Mouse (Mus musculus): ENCODE measurements around the gene Gm9049. TPM values are rescaled to one million over a fixed set of nuclear protein-coding genes. Genes with fewer than 3 reads are reported as not detected.
"Not testable (repeated sequence)": the region's sequence is repeated elsewhere in the genome, so short reads cannot be mapped to it uniquely, and the experiment has no call there.

Gm9049 gene
- polyA plus RNA-seq (2015; fragmentation: Nextera tagmentation; extraction: Ambion mirVana): 0.08 and 0.10 TPM in 2 replicates

GRCm38 (mm10) chr10:118354005-118354404 lies at the start of gene Gm9049:
TSS of gene Gm9049 (minus strand) at chr10:118354105.
- H3K36me3 ChIP-seq; H3K27ac ChIP-seq; H3K27me3 ChIP-seq; H3K9ac ChIP-seq; H3K4me2 ChIP-seq; H3K4me3 ChIP-seq (replicated peaks); ATAC-seq (replicated peaks; ENCODE audit: low FRiP score); H3K4me1 ChIP-seq; H3K9me3 ChIP-seq (replicated peaks): not testable (repeated sequence)
- WGBS: 89% methylated on average over 1 of the region's 11 CpGs

- H3K36me3 ChIP-seq: no peaks in the 10 kb centered on the region
- H3K9me3 ChIP-seq (replicated peaks): no peaks in the 10 kb centered on the region
- H3K27me3 ChIP-seq: no peaks in the 10 kb centered on the region
- no peak overlapping the region for H3K9ac ChIP-seq
- H3K4me2 ChIP-seq: no peak overlapping the region
- H3K4me3 ChIP-seq (replicated peaks): no peak overlapping the region
- no peak for ATAC-seq (replicated peaks; ENCODE audit: low FRiP score)
- no peaks in the 10 kb centered on the region for H3K4me1 ChIP-seq
- H3K27ac ChIP-seq: no peak overlapping the region
- WGBS: 80% methylated on average over 16 of the region's 16 CpGs
Measured at GRCm38 (mm10) chr10:118399917-118400316, 46.0 kb upstream of the Gm9049 start.

GRCm38 (mm10) chr10:118370443-118370842 lies 16.5 kb upstream of the Gm9049 start:
- Histone ChIP-seq H3K9me3 (replicated peaks) (no peaks in the 10 kb centered on the region), H3K27ac (no peak overlapping the region), H3K4me2 (peak overlapping the region; percentile 43), H3K27me3 (no peaks in the 10 kb centered on the region), H3K9ac (no peak overlapping the region), H3K36me3 (no peaks in the 10 kb centered on the region), H3K4me3 (replicated peaks) (0 out of 2 replicates have a peak overlapping the region, but pooled peaks have one; percentile 9), H3K4me1 (no peaks in the 10 kb centered on the region)
- WGBS: 6% methylated on average over 10 of the region's 10 CpGs
- peak; percentile 91 for ATAC-seq (replicated peaks; ENCODE audit: low FRiP score)

- Histone ChIP-seq H3K4me3 (replicated peaks) (no peak overlapping the region), H3K27ac (no peak overlapping the region), H3K9ac (no peak overlapping the region), H3K4me2 (no peak overlapping the region), H3K4me1 (no peaks in the 10 kb centered on the region), H3K36me3 (no peaks in the 10 kb centered on the region), H3K9me3 (replicated peaks) (no peaks in the 10 kb centered on the region), H3K27me3 (no peaks in the 10 kb centered on the region)
- WGBS: 87% methylated on average over 9 of the region's 9 CpGs
- no peak for ATAC-seq (replicated peaks; ENCODE audit: low FRiP score)
Measured at GRCm38 (mm10) chr10:118369518-118369917, 15.6 kb upstream of the Gm9049 start.

- not testable (repeated sequence) for H3K9ac ChIP-seq; H3K27me3 ChIP-seq; H3K4me1 ChIP-seq; H3K4me3 ChIP-seq (replicated peaks); H3K36me3 ChIP-seq; H3K27ac ChIP-seq; H3K9me3 ChIP-seq (replicated peaks); H3K4me2 ChIP-seq; ATAC-seq (replicated peaks; ENCODE audit: low FRiP score)
- WGBS: 93% methylated on average over 1 of the region's 14 CpGs
Measured at GRCm38 (mm10) chr10:118348579-118348978, 5.3 kb downstream of the Gm9049 start, which contains the start of gene Gm9048. TSS of gene Gm9048 (minus strand) at chr10:118348679.

GRCm38 (mm10) chr10:118343155-118343554 lies 10.8 kb downstream of the Gm9049 start, which contains the start of gene Gm9046:
TSS of gene Gm9046 (minus strand) at chr10:118343255.
- not testable (repeated sequence) for ATAC-seq (replicated peaks; ENCODE audit: low FRiP score); H3K27me3 ChIP-seq
- WGBS: no CpG with 5 or more reads among the region's 14 CpGs

GRCm38 (mm10) chr10:118337731-118338130 lies 16.2 kb downstream of the Gm9049 start, which contains the start of gene Gm9045:
TSS of gene Gm9045 (minus strand) at chr10:118337831.
- H3K9ac ChIP-seq; H3K4me1 ChIP-seq; H3K9me3 ChIP-seq (replicated peaks); H3K36me3 ChIP-seq; H3K27ac ChIP-seq; H3K4me2 ChIP-seq; ATAC-seq (replicated peaks; ENCODE audit: low FRiP score); H3K4me3 ChIP-seq (replicated peaks); H3K27me3 ChIP-seq: not testable (repeated sequence)
- no CpG with 5 or more reads among the region's 14 CpGs for WGBS

More at GRCm38 (mm10) chr10:118343155-118343554, 10.8 kb downstream of the Gm9049 start, which contains the start of gene Gm9046:
- H3K9ac ChIP-seq; H3K4me3 ChIP-seq (replicated peaks); H3K27ac ChIP-seq; H3K4me2 ChIP-seq; H3K36me3 ChIP-seq; H3K9me3 ChIP-seq (replicated peaks); H3K4me1 ChIP-seq: not testable (repeated sequence)

GRCm38 (mm10) chr10:118332308-118332707 lies 21.6 kb downstream of the Gm9049 start, which contains the start of gene Gm9044:
TSS of gene Gm9044 (minus strand) at chr10:118332408.
- not testable (repeated sequence) for H3K9ac ChIP-seq; H3K27ac ChIP-seq; H3K27me3 ChIP-seq; H3K9me3 ChIP-seq (replicated peaks); ATAC-seq (replicated peaks; ENCODE audit: low FRiP score); H3K4me3 ChIP-seq (replicated peaks); H3K4me2 ChIP-seq; H3K36me3 ChIP-seq; H3K4me1 ChIP-seq
- no CpG with 5 or more reads among the region's 14 CpGs for WGBS

- no CpG with 5 or more reads among the region's 11 CpGs for WGBS
- H3K27me3 ChIP-seq; H3K4me2 ChIP-seq; ATAC-seq (replicated peaks; ENCODE audit: low FRiP score); H3K4me3 ChIP-seq (replicated peaks); H3K9me3 ChIP-seq (replicated peaks); H3K27ac ChIP-seq; H3K4me1 ChIP-seq; H3K36me3 ChIP-seq; H3K9ac ChIP-seq: not testable (repeated sequence)
Measured at GRCm38 (mm10) chr10:118326869-118327268, 27.0 kb downstream of the Gm9049 start, which contains the start of gene Gm9040. TSS of gene Gm9040 (minus strand) at chr10:118326969.

GRCm38 (mm10) chr10:118319024-118319423 lies 34.9 kb downstream of the Gm9049 start:
- H3K4me3 ChIP-seq (replicated peaks): no peak overlapping the region
- H3K4me1 ChIP-seq: no peaks in the 10 kb centered on the region
- no peaks in the 10 kb centered on the region for H3K36me3 ChIP-seq
- no peaks in the 10 kb centered on the region for H3K9me3 ChIP-seq (replicated peaks)
- no peak overlapping the region for H3K9ac ChIP-seq
- H3K27me3 ChIP-seq: no peaks in the 10 kb centered on the region
- no peak overlapping the region for H3K27ac ChIP-seq
- WGBS: 77% methylated on average over 8 of the region's 8 CpGs
- no peak overlapping the region for H3K4me2 ChIP-seq
- no peak for ATAC-seq (replicated peaks; ENCODE audit: low FRiP score)

- not testable (repeated sequence) for H3K9ac ChIP-seq; H3K4me1 ChIP-seq; H3K27me3 ChIP-seq; H3K4me3 ChIP-seq (replicated peaks); H3K36me3 ChIP-seq; H3K27ac ChIP-seq; H3K9me3 ChIP-seq (replicated peaks); ATAC-seq (replicated peaks; ENCODE audit: low FRiP score); H3K4me2 ChIP-seq
- WGBS: 45% methylated on average over 2 of the region's 2 CpGs
Measured at GRCm38 (mm10) chr10:118302133-118302532, 51.8 kb downstream of the Gm9049 start.

Measured in kidney, embryonic 15.5 days (tissue).